Mouse (Mus musculus) megakaryocyte, embryonic 14.5 days (primary cell): ENCODE measurements around the gene Gm20388.

Experiments
- FLI1 ChIP-seq: IDR thresholded peaks from 2 replicates; pipeline ENCODE4 v1.6.1; 2012; ENCODE audit warnings: low read length, inconsistent platforms, mixed read lengths
- GATA1 ChIP-seq: IDR thresholded peaks from 3 replicates; pipeline ENCODE4 v1.6.1; 2012; ENCODE audit warnings: mixed read lengths, low read length, inconsistent platforms, borderline replicate concordance

DNA sequence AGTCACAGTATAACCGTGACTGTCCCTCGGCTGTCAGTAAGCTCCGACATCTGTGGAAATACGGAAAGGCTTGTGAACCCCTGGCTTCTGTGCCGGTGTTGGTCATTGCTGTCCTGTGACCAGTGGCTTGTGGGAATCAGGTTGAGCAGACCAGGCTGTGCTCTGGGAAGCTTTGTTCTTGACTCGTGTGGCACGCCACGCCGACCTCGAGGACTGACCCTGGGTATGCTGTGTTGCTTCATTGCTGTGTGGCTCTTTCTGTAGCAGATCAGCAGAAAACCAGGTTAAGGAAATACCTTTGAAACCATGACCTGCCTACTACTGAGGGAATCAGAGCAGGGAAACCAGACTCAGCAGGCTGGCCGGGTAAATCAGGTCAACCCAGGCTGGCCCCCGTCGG, 4399.9 kb downstream of the Gm20388 start:
- TF ChIP-seq GATA1 (no peak), FLI1 (no peak)
